Mouse (Mus musculus) MEL (cell line): Measurements from ENCODE around the gene Cbx6.

Experiments used
- GABPA ChIP-seq: IDR thresholded peaks from 2 replicates; pipeline ENCODE4 v1.6.1; 2012; ENCODE audit warnings: low read depth, mild to moderate bottlenecking, inconsistent platforms, low read length, improper control_type of control experiment, moderate library complexity
- MXI1 ChIP-seq: IDR thresholded peaks from 2 replicates; pipeline ENCODE4 v1.6.1; 2011; ENCODE audit warnings: mild to moderate bottlenecking, low read depth, low read length, improper control_type of control experiment
- NELFE ChIP-seq: IDR thresholded peaks from 2 replicates; pipeline ENCODE4 v1.6.1; 2011; ENCODE audit warnings: low read depth, low read length, improper control_type of control experiment
- POLR2A ChIP-seq, 2 experiments: IDR thresholded peaks; 2 replicates each; pipeline ENCODE4 v1.6.1; 2011 to 2012; ENCODE audit warnings: low read length in 2 of 2, mild to moderate bottlenecking in 2 of 2, control low read depth in 1 of 2, improper control_type of control experiment in 1 of 2, low read depth in 1 of 2, moderate library complexity in 1 of 2; ENCODE audit not compliant: control insufficient read depth in 1 of 2, insufficient read depth in 1 of 2, poor library complexity in 1 of 2
- TCF12 ChIP-seq: IDR thresholded peaks from 2 replicates; pipeline ENCODE4 v1.6.1; 2014; ENCODE audit warnings: low read depth, mild to moderate bottlenecking, inconsistent platforms, low read length, improper control_type of control experiment, moderate library complexity
- ZKSCAN1 ChIP-seq: IDR thresholded peaks from 2 replicates; pipeline ENCODE4 v1.6.1; 2012; ENCODE audit warnings: low read depth, mild to moderate bottlenecking, inconsistent platforms, low read length, improper control_type of control experiment, moderate library complexity
- ZNF384 ChIP-seq: IDR thresholded peaks from 2 replicates; pipeline ENCODE4 v1.6.1; 2012; ENCODE audit warnings: low read depth, mild to moderate bottlenecking, inconsistent platforms, low read length, improper control_type of control experiment

GRCm38 (mm10) chr15:79810997-79811396, 23.5 kb downstream of the Cbx6 start:
- TF ChIP-seq ZNF384, result no peak
- no peak for TF ChIP-seq POLR2A (IDR thresholded peaks at IDR 0.05; ENCODE audit: control insufficient read depth in 1 of 2, insufficient read depth in 1 of 2, low read depth in 1 of 2, low read length in 2 of 2, poor library complexity in 1 of 2)
- no peak for TF ChIP-seq ZKSCAN1
- TF ChIP-seq MXI1, result no peak
- no peak for TF ChIP-seq GABPA
- TF ChIP-seq TCF12, result no peak
- TF ChIP-seq NELFE, result no peak
